Mouse (Mus musculus) kidney, postnatal 25 days (tissue): ENCODE results near the gene Rpl10.

Experiments used
- DNase-seq, 2 experiments: peaks; one replicate each; pipeline ENCODE4 v3.0.0; 2021; ENCODE audit warnings: mixed read lengths in 2 of 2

The Rpl10 gene

DNA sequence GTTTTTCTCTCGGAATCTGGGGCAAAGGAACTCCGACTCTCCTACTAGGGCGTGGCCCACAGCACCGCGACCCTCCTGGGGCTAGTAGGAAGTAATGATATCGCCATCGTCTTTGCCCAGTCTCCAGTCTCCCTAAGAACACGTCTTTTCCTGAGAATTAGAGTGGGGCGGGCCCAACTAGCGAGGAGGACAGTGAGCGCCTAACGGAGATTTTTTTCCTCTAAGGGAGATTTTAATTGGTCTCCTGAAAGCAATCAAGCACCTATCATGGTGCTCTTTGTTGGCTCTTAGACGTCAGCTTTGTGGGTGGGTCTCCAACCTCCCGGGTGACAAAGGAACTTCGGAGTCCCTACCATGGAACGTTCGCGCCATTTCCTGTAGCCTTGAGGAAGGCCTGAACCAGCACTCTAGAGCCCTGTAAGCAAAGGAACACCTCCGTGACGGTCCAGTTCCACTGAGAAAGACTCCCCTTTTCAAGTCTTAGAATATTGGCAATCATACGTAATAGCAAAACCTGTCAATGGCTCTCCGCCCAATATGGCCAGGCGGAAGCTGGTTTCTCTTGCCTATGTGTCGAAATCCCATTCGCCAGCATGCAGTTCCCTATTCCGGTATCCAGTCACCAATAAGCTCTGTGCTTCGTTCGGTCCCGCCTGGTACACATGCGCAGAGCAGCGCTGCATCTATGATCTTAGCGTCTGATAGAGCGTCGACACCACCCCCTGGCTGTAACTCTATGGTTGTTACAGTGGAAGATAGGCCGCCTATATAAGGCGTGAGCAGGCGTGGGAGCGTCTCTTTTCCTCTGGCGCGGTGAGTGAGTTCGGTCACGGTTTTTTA, at the start of gene Rpl10:
Rpl10 (plus strand) TSS at position 751 of the 840 bp plus-strand sequence.
- DNase-seq: peak; percentile 91 to 97

DNA sequence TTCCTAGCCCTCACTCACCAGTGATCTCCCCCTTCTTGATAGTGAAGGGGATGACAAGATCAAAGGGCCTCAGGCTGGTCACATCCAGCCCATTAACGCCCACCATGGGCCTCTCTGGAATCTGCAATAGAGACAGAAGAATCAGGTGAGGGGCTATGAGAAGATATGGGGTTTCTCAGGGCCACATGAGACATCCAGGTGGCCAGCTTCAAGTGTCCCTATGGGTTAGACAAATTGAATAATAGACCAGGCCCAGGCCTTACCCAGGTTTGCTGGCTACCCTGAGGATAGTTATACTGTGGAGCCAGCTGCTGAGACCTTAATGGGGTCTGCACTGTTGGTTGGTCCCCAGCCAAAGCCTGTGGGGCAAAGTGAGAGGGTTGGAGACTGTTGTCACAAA, 40.6 kb upstream of the Rpl10 start:
- DNase-seq: no peak

DNA sequence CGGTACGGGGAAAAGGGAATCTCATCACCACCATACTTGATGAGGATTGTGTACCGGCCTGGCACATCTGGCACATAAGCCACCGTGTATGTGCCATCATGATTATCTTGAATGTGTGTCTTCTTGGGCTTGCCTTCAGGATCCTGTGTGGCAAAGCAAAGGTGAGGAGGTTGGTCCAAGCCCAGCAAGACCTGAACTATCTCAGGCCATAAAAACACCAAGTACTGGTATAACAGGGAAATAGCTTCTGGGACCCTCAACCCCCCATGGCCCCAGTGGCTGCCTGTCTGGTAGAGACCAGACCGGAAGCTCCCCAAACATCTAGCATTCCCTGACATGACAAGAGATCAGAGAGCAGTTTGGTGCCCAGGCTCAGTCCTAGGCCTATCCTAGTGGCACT, 37.4 kb upstream of the Rpl10 start:
- no peak for DNase-seq

DNA sequence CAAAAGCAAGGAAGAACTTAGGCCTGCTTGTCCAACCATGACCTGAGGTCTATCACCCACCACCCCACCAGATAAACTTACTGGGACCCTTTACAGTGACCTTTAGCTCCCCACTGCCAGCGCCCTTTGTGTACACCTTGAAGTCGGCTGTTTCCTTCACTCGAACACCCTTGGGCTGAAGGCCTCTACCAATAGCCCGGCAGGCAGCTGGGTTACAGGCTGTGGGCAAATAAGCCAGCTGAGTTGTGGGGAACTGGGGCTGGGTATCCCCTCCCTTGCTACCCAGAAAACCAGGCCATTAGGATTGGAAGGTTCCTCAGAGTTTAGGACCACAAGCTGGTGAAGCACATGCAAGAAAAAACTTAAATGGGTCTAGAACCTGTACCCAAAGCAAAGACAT, 30.3 kb upstream of the Rpl10 start:
- DNase-seq: no peak

DNA sequence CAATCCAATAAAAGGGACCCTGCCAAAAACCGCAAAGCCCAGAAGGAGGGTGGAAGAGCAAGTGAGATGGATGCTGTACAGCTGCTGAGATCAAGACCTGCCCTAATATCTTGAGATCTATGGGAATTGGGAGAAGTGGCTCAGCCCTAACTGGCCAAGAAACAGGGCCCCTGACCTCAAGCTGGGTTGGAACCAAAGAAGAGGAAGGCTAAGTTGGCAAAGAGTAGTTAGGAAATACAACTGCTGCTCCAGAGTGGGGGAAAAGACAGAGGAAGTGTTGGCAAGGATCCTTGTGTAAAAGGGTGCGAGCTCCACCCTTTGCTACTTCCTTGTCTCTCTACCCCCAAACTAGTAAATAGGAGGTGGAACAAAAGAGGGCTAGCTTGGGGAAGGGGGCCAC, 27.2 kb upstream of the Rpl10 start:
- DNase-seq: no peak

DNA sequence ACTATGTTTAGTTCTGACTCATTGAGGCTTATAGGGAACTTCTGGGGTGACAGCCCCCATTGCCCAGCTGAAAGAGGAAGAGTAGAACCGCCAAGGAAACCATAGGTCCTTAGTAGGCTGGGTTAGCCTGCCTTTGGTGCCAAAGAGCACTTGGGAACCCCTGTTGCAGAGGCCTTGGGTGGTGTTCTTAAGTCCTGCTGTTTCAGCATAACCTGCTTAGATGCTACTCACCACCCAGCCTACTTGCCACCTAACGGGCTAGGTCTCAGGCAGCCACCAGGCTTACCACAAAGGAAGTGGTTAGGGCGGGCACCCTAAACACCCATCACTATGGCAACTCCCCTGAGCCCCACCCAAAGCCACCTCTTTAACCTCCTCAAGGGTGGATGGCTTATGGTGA, 26.8 kb upstream of the Rpl10 start:
- DNase-seq: no peak

DNA sequence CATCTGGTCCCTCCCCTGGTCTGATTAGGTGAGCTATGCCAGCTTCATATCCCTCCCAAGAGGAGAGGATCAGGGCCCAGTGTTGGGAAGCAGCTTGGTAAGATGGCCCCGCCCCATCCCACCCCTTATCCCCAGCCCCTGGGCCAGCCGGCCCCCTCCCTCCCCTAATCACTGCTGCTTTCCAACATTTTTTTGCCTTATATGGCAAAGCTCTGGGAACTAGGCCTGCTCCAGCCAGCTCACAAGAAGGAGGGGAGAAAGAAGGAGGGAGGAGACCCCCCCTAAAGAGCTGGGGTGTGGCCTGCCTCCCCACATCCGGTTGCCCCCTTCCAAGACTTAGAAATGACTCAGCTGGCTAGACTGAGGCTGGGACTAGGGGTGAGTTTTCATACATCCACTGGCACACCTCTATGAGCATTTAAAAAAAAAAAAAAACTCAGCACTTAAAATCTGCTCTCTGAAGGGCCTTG, 26.0 kb upstream of the Rpl10 start:
- peak; percentile 40 to 71 for DNase-seq

DNA sequence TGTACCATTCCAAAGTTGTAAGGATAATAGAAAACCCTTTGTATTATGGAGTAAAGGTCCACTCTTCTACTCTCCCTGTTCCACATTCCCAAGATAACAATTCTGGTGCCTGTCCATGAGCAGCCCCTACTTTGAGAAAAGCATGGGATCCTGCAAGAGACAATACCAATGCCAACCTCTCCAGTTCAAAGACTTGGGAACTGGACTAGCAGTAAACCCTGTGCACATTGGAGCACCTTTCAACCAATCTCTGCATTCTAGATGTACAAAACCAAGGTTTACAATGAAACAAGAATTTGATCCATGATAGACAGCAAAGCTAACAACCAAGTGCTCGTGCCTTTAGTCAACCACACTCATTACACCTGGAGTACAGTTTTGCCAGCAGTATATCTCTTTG, 25.5 kb upstream of the Rpl10 start:
- DNase-seq: no peak

DNA sequence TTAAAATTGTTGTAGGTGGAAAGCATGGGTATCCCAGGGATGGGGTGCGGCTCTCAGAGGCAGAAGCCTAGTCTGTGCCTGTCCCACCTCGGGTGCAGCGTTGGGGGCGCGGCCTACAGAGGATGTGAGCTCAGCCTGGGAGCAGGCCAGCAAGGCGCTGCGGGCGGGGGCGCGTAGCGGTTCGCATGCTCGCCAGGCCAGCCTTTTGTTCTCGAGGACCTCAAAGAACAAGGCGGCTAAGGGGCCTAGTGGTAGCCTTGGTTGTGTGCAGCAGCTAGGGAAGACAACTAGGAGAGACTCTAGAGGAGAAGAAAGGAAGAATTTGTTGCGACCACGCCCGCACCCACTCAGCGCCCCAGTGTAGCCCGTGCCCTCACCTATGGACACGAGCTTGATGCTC, 24.9 kb upstream of the Rpl10 start:
- DNase-seq: peak; percentile 75 to 87

DNA sequence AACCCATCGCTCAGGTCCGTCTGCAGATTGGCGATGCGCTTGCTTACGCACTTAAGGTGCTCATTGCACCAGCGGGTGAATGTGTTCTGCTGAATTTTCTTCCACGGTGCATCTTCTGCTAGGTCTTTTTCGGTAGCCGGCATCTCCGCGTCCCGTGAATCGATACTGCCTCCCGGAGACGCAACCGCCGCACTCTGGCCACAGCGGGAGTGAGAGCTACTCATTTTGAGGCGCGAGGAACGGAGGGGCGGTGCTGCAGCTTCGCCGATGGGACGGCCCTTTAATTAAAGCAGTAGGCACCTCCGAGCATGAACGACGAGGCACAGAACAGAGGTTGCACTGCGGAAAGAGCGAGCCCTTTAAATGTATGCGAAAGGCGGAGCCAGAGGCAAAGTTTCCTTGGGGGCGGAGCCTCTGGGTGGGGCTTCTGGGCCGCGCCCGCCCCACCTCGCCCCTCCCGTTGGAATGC, 24.4 kb upstream of the Rpl10 start:
- DNase-seq: peak; percentile 89 to 94

DNA sequence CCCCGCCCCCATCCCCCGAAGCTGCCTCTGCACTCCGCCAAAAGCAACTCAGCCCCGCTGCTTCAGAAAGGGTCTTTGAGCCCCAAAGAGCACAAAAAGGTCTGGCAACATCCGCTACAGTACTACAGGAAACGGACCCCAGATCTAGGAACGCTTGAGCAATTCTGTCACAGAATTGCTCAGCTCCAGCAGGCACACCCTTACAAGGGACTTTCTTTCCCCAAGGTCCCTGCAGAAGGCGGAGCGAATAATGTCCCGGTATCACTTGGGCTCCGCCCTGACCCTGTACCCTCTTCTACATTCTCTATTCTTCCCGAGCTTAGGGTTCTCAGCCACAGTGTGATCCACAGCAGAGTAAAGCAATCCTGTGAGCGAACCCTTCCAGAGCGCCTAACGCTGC, 23.9 kb upstream of the Rpl10 start:
- peak; percentile 22 to 51 for DNase-seq

DNA sequence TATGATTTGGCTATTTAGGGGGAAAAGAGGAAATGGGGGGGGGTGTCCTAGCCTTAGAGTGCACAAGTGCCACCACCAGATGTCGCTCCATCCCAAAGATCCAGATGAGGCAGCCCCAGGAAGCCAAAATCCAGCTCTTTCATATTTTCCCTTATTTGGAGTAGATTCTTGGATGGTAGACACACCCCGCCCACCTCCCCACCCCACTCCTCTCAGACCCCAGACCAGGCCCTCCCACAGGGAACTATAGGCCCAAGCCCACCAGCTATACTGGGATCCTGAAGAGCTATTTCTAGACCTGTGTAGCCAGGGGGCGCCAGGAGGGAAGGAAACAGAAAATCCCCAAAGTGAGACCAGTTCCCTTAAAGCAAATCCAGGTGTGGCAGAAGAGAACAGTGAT, 22.0 kb upstream of the Rpl10 start:
- peak; percentile 65 to 83 for DNase-seq

DNA sequence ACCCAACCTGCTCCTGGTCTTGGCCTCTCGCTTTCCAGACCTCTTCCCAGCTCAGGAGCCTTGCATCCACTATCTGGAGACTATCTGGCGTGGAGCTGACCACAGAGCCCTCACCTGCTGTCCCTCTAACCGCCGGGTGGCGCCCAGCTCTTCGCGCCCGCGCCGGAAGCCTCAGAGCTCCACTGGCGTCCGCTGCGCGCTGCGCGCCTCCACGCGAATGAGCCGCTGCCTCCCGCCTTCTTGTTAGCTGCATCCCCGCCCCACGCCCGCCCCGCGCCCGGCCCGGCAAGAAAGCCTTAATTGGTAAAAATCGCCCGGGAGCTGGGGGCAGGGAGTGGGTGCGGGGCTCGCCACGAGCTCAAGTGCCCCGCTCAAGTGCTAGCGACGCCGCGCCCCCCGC, 21.0 kb upstream of the Rpl10 start, which contains the start of gene Flna:
Flna (minus strand) TSS at position 206 of the 400 bp plus-strand sequence.
- DNase-seq: peak; percentile 73 to 83

DNA sequence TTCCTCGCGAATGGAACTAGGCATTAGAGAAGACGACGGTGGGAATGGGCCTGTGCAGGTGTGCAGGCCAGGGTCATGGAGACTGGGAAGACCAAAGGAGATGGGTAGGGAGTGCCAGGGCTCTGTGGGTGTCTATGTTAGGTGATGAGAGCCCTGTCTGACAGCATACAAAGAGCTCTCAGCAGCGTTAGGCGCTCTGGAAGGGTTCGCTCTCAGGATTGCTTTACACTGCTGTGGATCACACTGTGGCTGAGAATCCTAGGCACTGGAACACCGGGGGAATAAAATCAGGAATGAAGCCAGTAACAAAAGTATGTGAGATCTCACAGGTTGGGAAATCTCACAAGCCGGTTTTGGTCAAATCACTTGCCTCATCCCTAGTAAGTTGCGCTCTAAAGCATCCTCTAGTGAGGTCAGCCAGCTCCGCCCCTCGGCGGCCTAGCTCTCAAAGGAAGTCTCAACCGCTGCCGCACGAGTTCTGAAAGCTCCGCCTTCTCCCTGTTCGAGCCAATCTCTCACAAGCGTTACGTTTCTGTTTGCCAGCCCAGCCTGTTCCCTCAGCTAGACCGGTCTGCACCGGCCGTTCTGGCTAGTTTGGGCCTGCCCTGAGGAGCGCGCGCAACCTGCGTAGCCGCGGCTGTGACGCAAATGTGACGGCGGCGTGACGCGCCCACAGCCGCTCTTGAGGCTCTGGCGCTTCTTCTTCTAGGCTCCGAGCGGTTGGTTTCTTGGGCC, 16.3 kb upstream of the Rpl10 start, which contains the start of gene Emd:
Emd (plus strand) TSS at position 535 of the 735 bp plus-strand sequence.
- DNase-seq: peak; percentile 92 to 97

DNA sequence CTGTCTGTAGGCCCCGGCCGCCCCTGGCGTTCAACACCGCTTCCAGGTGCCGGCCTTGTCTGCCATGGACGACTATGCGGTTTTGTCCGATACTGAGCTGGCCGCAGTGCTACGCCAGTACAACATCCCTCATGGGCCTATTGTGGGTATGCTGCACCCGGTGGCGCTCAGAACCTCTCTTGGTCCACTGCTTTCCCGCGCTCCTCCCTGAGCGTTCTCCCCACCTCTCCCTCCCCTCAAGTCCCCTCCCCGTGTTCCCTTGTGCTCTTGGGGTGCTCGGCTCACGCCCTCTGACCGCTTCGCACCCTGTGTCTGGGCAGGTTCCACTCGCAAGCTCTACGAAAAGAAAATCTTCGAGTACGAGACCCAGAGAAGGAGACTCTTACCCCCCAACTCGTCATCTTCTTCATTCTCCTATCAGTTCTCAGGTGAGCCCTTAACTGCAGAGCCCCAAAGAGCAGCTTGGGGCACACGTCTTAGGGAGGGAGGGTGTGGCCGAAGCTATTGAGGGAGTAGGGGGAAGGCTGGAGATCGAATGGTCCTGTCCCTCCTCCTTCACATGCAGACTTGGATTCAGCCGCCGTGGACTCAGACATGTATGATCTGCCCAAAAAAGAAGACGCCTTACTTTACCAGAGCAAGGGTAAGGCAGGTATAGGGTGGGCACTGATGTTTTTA, 15.6 kb upstream of the Rpl10 start:
- DNase-seq: no peak

DNA sequence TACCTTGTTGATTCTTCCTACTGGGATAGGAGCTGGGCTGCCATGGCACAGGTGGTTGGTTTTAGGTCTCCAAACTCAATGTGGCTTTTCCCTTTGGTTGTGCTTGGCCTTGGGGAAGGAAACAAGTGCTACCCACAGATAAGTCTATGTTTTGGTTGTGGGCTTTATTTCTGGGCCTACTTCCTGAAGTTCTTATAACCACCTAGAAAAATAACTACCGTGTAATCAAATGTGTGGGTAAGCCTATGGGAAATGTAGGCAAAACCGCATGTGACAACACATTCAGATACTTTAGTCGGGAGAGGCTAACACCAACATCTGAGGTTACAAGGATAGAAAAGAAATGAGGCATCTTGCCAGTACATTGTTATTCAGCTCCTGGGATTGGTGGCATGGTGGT, 12.9 kb upstream of the Rpl10 start:
- no peak for DNase-seq

DNA sequence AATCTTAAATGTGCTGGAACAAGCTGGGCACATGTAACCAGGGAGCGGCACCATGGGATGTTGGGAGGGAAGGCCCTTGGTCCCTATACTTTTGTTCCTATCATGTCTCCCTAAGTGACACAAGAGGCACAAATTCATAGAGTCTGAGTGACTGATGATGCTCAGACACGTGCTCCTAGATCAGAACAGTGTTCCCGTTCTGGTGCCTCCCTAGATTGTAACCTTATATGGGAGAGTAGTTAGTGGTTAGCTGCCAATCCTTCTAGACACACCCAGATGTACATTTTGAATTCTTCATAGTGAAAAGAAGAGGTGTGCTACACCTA, 913 bp upstream of the Rpl10 start:
- no peak for DNase-seq

DNA sequence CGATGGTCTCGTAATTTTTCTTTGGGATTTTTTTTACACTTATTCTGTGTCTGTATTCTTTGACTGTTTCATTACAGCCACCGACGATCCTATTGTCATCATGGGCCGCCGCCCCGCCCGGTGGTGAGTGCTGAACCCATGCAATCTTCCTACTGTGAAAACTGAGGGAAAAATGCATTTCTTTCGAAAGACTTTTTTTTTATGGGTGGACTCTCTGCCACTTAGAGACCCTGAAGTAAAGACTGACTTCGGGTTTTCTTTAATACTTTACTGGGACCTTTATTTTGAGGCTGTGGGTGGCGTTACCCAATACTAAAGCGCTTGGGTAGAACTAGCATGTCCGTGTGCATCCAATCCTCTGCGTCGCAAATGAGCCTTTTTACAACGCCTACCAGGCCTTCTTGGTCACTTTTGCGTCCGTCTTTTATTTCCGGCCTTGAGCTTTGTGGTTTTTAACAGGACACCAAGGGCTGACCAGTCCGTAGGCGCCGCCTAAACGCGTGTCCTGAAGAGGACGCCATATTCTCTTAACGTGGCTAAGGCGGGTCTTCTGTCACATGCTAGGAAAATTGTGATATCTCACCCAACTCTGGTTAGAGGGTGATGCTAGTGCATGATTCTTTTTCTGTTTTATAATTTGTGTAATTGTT, 415 bp downstream of the Rpl10 start:
- DNase-seq: peak; percentile 24 to 50

DNA sequence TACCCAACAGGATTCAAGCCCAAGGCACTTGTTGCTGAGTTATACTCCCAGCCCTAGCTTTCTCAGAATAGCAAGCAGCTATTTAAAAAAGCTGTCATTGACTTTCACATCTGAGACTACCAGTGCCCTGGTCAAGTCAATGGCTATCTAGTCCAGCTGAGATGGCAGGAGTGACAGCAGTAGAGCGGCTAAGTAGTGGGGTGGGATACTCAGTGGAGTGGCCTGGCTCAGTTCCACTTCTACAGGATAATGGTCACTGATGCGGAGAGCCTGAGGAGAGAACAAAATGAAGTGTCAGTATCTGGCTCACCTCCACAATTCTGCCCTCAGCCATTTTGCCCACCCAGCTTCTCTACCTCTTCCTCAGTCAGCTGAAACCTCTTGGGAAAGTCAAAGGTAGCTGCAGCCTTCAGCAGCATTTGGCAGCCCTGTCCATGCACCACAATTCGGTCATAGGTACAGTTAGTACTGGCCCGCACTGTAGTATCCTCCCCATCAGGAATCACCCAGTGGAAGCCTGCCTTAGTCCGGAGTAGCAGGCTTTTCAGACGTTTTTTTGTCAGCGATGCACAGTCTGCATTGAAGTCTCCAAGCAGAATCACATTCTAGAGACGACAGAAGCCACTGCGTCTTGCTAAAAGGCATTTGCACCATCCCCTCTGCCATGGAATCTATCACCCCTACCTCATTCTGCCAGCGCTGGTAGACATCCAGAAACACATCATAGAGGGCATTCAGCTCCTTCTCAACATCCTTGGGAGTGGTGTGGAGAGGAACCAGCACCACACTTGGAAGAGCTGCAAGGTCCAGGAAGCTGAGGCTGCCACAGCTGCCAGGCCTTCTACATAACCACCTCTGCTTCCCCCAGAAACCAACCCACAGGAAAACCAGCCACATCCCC, 3.1 kb downstream of the Rpl10 start:
- DNase-seq: no peak

DNA sequence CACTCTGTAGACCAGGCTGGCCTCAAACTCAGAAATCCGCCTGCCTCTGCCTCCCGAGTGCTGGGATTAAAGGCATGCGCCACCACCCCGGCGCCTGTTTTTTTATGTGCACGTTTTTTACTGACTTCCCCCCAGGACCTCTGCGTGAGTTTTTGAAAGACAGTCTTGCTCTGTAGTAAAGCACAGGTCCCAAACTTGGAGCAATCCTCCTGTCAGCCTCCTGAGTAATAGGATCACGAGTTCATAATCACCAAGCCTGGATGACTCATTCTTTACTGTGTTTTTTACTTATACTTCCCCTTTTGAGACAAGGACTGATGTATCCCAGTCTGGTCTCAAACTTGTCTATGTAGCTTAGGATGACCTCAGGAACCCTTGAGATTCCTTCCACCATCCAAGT, 7.3 kb downstream of the Rpl10 start:
- DNase-seq: no peak

DNA sequence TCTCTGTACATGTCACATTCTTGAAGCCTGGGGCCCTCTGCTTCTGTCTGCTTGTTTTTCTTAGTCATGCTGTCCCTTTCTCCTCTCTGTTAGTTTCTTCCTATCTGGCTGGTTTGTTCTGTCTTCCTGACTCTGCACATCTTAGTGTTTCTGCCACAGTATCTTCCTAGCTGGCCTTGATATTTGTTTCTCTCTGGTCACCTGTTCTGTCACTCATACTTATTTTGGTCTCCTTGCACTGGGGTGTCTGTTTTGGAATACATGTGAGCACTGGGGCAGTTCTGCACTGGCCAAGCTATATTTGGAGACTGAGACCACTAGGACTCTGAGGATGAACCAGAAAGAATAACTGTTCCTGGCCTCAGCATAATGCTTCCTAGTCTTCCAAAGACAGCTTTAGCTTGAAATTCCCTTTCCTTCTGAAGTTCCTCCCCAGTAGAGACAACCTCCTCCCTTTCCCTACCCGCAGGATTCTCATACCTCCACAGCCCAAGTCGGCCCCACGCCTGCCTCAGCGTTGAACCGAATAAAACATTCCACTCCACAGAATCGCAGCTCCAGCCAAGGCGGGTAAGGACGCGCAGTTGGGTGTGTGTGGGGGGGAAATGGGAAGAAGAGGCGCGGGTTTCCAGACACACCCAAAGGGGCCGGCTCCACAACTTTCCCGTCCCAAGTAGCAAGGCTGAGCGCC, 10.6 kb downstream of the Rpl10 start:
- DNase-seq: no peak
